Mouse (Mus musculus) embryonic facial prominence, embryonic 10.5 days (tissue): ENCODE data around the gene Per2. TPM values are rescaled to one million over a fixed set of nuclear protein-coding genes. Genes with fewer than 3 reads are reported as not detected.
A peak's percentile ranks its signal among the peaks of the same experiment; 100 is the strongest.

ENCODE experiments used
- DNase-seq: peaks from one replicate; pipeline ENCODE4 v3.0.0-alpha.2; 2017; ENCODE audit warnings: low spot score
- H3K27ac ChIP-seq: fragments of 300-500 bp; sonication (generic); replicated peaks from 2 replicates; pipeline ENCODE4 v1.5.1; 2016; ENCODE audit warnings: mild to moderate bottlenecking
- H3K27me3 ChIP-seq: fragments of 300-500 bp; sonication (generic); replicated peaks from 2 replicates; pipeline ENCODE4 v1.6.1; 2016; ENCODE audit warnings: low read depth, mild to moderate bottlenecking; ENCODE audit not compliant: poor library complexity, severe bottlenecking
- H3K36me3 ChIP-seq: fragments of 300-500 bp; sonication (generic); replicated peaks from 2 replicates; pipeline ENCODE4 v1.6.1; 2016; ENCODE audit warnings: mild to moderate bottlenecking, moderate library complexity
- H3K4me1 ChIP-seq: fragments of 300-500 bp; sonication (generic); 2 replicates; pipeline ENCODE4 v1.6.1; 2016
- H3K4me3 ChIP-seq: fragments of 300-500 bp; sonication (generic); 2 replicates; pipeline ENCODE4 v1.5.1; 2016; ENCODE audit warnings: mild to moderate bottlenecking, moderate library complexity
- H3K9me3 ChIP-seq: fragments of 300-500 bp; sonication (generic); 2 replicates; pipeline ENCODE4 v1.6.1; 2016; ENCODE audit warnings: mild to moderate bottlenecking
- WGBS: fragments of 180-500 bp; shearing (Covaris S2); methylation state at CpG from one replicate; pipeline ENCODE4 v1.1.7; 2016; 5-methylcytosine and 5-hydroxymethylcytosine counted together
- polyA plus RNA-seq: library from polyadenylated mRNA; unstranded; fragments of >200 nt; fragmentation: Nextera tagmentation; extraction: Ambion mirVana; gene quantifications from 2 replicates; pipeline ENCODE4 v1.2.1, GENCODE M21; 2016

Gene Per2
- polyA plus RNA-seq, 1 experiment from 2014 or later = 1.3 TPM

DNA sequence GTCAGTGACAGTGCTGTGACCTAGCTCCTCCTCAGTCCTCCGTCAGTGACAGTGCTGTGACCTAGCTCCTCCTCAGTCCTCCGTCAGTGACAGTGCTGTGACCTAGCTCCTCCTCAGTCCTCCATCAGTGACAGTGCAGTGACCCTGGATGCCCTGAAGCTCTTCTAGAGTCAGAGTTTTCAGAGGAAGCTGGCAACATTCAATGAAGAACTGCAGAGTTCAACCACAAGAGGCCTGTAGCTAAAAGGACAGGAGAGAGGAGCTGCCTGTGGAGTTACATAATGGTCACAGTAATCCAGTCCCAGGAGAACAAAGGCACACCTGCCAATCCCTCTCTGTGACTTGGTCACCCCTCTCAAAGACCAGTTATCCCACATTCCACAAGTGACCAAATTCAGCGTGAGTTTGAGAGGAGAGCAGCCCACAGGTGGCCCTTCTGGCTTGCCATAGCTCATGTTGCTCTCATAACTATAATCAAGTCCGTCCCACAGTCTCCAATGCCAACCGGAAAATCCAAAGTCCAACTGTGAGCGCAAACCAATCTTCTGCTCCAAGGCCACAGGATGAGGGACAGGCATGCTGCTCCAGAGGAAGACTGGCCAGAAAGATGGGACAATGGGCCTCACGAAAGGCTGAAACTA is 16.7 kb downstream of the Per2 start:
- no peak for DNase-seq
- H3K4me3 ChIP-seq = no peak overlapping the region
- peaks cover 6% of the 10 kb centered on the region for H3K36me3 ChIP-seq
- H3K27ac ChIP-seq = 0 out of 2 replicates have a peak overlapping the region, but pooled peaks have one; percentile 0
- no peaks in the 10 kb centered on the region for H3K27me3 ChIP-seq
- whole genome bisulfite sequencing = 75% methylated on average over 7 of the region's 7 CpGs
- H3K4me1 ChIP-seq = peaks cover 6% of the 10 kb centered on the region
- H3K9me3 ChIP-seq = peaks cover 5% of the 10 kb centered on the region; the same call in 1 of the 2 replicates

DNA sequence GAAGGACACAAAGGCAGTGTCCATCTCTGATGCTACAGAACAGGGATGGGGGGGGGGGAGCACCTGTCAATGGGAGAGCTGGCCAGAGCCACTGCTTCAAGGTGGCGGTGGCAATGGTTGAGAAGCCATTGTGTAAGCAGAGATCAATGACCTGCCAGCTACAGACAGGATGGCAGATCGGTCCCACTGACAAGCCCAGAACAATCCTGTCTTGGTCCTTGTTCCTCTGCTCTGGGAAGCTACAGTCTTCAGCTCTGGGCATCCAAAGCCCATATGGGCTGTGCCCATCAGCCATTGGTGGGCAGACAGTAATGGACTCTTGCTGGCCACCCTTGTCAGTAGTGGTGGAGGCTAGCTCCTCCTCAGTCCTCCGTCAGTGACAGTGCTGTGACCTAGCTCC is 17.3 kb downstream of the Per2 start:
- Histone ChIP-seq H3K36me3 (no peaks in the 10 kb centered on the region; the same call in 1 of the 2 replicates), H3K4me1 (peaks cover 6% of the 10 kb centered on the region), H3K9me3 (no peaks in the 10 kb centered on the region), H3K27ac (no peak overlapping the region; the same call in 1 of the 2 replicates), H3K27me3 (no peaks in the 10 kb centered on the region), H3K4me3 (no peak overlapping the region)
- DNase-seq = no peak
- 94% methylated on average over 3 of the region's 3 CpGs for WGBS

DNA sequence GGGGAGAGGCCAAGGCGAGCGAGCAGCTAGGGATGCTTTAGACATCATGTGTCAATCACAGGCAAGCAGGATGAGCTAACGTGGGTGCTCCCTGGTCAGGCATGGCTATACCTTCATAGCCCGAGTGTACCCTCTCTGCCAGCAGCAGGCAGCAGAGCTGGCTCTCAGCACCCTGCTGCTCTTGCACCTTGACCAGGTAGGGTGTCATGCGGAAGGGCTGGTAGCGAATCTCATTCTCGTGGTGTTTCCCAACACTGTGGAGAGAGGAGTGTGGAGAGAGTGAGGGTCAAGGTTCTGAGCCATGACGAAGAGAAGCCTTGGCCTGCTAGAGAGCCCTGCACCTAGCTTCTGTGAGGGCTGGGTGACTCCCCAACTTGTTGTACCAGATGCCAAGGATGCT is 19.3 kb downstream of the Per2 start:
- 88% methylated on average over 8 of the region's 8 CpGs for WGBS
- no peak for DNase-seq
- H3K27ac ChIP-seq = no peak overlapping the region
- no peaks in the 10 kb centered on the region for H3K36me3 ChIP-seq
- H3K27me3 ChIP-seq = no peaks in the 10 kb centered on the region
- no peaks in the 10 kb centered on the region for H3K9me3 ChIP-seq
- no peak overlapping the region for H3K4me3 ChIP-seq
- peaks cover 10% of the 10 kb centered on the region for H3K4me1 ChIP-seq

DNA sequence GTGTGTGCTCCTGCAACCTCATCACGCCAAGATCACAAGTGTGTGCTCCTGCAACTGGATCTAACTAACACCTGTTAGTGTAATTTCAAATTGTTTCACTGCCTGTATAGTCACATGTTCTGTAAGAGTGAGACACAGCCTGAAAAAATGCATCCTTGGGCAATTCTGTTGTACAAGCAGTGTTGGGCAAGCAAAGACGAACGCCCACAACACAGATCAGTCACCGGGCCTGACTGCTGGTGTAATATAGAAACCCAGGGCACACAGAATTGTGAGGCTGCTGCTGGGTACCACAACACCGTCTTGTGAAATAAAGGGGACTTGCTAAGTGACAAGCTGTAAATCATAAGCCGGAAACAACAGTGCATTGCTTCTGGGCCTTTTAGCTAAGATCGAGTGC is 21.6 kb downstream of the Per2 start:
- Histone ChIP-seq H3K4me3 (no peak overlapping the region), H3K36me3 (no peaks in the 10 kb centered on the region), H3K27ac (no peak overlapping the region), H3K27me3 (no peaks in the 10 kb centered on the region), H3K9me3 (no peaks in the 10 kb centered on the region), H3K4me1 (peaks cover 4% of the 10 kb centered on the region)
- DNase-seq = no peak
- 92% methylated on average over 7 of the region's 7 CpGs for WGBS

DNA sequence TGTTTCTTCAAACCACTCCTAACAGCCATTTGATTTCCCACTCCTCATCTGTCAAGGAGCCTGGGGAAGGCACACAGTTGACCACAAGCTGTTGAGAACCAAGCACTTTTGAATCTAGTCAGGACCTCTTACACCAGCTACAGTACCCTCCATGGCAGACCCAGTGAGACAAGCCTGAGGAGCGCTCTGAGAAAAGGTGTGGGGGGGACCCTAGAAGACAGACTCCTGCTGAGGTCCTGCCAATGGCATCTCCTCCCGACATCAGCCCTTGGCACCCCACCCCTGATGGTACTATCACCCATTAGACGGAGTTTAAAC is 22.1 kb downstream of the Per2 start:
- Histone ChIP-seq H3K36me3 (no peaks in the 10 kb centered on the region), H3K4me3 (no peak overlapping the region), H3K9me3 (no peaks in the 10 kb centered on the region), H3K4me1 (peaks cover 4% of the 10 kb centered on the region), H3K27me3 (no peaks in the 10 kb centered on the region), H3K27ac (no peak overlapping the region)
- 90% methylated on average over 3 of the region's 3 CpGs for WGBS
- DNase-seq = no peak

DNA sequence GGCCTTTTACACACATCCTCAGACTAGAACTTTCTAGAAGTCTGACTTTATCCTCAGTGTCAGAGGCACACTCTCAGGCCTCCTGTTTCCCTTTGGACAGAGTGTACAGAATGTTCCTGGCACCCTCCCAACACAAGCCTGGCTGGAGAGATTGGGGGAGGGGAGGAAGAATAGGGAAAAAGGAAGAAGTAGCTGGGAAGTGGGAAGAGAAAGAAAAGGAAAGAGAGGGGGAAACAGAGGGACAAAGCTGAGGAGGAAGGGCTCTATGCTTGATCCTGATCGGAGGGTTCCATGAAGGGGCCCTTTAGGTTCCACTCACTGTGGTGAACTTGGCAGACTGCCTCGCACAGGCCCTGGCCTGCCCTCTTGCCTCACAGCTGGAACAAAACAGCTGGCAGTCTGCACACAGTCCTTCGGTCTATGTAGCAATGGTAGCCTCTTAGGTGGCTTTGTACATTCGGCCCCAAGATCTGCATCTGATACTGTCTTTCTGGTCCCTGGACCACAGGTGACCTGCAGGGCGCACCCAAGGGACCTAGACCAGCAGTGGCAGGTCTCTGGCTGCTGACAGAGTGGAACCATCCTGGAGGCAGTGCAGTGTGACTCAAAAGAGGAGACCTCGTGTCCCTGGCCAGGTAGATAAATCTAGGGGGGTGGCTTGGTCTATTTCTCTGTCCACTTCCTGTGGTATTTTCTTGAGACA is 22.6 kb downstream of the Per2 start:
- Histone ChIP-seq H3K36me3 (no peaks in the 10 kb centered on the region), H3K27ac (no peak overlapping the region), H3K27me3 (no peaks in the 10 kb centered on the region), H3K4me3 (no peak overlapping the region), H3K4me1 (peaks cover 4% of the 10 kb centered on the region), H3K9me3 (no peaks in the 10 kb centered on the region)
- DNase-seq = no peak
- 87% methylated on average over 6 of the region's 6 CpGs for WGBS

DNA sequence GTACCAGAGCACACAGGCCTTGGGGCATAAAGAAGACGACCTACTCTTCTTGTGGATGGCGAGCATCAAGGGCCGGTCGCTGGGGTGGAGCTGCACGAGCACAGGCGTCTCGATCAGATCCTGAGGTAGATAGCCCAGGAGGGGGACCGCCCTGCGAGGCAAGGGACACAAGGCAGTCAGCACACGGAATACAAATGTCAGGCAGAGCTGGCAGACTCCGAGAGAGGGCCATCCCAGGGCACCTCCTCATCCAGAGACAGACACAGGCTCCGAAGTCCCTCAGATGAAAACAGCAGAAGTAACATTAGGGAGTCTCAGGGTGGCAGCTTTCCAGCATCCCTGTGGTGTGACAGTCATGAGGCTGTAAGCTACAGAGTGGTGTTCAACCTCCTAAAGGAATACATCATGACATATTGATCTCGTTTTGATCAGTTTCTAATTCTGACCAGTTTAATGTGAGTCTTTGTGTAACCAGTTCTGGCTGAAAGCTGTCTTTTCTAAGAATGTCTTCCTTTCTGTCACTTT is 23.5 kb downstream of the Per2 start:
- DNase-seq = no peak
- no peaks in the 10 kb centered on the region for H3K9me3 ChIP-seq
- no peaks in the 10 kb centered on the region for H3K27me3 ChIP-seq
- peaks cover 4% of the 10 kb centered on the region for H3K4me1 ChIP-seq
- 86% methylated on average over 13 of the region's 13 CpGs for WGBS
- no peak overlapping the region for H3K4me3 ChIP-seq
- H3K27ac ChIP-seq = no peak overlapping the region
- H3K36me3 ChIP-seq = no peaks in the 10 kb centered on the region

DNA sequence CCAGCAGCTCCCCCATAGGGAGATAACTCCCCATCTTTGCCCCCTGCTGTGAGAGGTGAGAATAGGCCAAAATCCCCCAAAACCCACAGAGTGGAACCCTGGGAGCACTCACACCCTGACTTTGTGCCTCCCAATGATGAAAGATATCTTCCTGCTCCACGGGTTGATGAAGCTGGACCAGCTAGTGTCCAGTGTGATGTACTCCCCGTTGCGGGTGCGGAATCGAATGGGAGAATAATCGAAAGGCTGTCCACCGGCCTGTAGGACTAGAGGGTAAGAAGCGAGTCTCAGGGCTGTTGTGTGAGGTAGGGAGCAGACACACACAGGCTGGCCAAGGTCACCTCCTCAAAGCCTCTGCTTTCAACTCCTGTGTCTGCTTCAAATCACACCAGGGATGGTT is 24.2 kb downstream of the Per2 start:
- Histone ChIP-seq H3K27ac (no peak overlapping the region), H3K36me3 (no peaks in the 10 kb centered on the region), H3K9me3 (no peaks in the 10 kb centered on the region), H3K4me3 (no peak overlapping the region), H3K27me3 (no peaks in the 10 kb centered on the region), H3K4me1 (peaks cover 4% of the 10 kb centered on the region)
- DNase-seq = no peak
- WGBS = 93% methylated on average over 8 of the region's 8 CpGs

DNA sequence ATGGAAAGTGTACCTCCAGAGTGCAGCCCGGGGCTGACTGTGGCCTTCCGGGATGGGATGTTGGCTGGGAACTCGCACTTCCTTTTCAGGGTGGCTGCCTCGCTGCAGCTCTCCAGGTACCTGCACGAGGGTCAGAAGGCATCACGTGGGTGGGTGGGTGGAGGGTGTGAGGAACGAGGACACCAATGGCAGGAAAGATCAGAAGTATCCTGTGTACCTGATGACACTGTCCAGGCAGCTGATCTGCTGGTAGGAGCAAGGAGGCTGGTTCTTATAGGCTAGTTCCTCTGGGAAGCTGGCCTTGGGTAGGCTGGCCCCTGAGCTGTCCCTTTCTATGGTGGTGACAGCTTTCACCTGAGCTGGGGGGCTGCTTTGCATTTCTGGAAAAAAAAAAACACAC is 28.4 kb downstream of the Per2 start:
- no peaks in the 10 kb centered on the region for H3K4me1 ChIP-seq
- DNase-seq = no peak
- no peak overlapping the region for H3K27ac ChIP-seq
- H3K36me3 ChIP-seq = no peaks in the 10 kb centered on the region
- WGBS = 81% methylated on average over 7 of the region's 7 CpGs
- H3K4me3 ChIP-seq = no peak overlapping the region
- no peaks in the 10 kb centered on the region for H3K27me3 ChIP-seq
- H3K9me3 ChIP-seq = no peaks in the 10 kb centered on the region

DNA sequence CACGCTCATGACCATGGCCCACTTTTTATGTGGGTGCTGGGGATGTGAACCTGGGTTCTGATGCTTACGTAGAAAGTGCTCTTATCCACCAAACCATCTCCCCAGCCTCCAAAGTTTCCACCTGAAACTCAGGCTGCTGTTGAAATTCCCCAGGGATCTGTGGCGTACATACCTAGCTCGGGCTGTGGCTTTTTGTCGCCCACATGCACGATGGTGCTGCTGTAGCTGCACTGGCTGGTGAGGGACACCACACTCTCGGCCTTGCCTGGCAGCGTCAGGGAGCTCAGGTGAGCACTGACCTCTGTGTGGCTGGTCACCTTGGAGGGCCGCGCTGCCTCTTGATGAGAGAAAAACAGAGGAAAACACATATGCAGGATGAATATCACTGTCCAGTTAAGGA is 29.9 kb downstream of the Per2 start:
- 86% methylated on average over 10 of the region's 10 CpGs for WGBS
- H3K4me3 ChIP-seq = no peak overlapping the region
- H3K36me3 ChIP-seq = no peaks in the 10 kb centered on the region
- H3K27ac ChIP-seq = no peak overlapping the region
- no peak for DNase-seq
- no peaks in the 10 kb centered on the region for H3K4me1 ChIP-seq
- no peaks in the 10 kb centered on the region for H3K27me3 ChIP-seq
- no peaks in the 10 kb centered on the region for H3K9me3 ChIP-seq

DNA sequence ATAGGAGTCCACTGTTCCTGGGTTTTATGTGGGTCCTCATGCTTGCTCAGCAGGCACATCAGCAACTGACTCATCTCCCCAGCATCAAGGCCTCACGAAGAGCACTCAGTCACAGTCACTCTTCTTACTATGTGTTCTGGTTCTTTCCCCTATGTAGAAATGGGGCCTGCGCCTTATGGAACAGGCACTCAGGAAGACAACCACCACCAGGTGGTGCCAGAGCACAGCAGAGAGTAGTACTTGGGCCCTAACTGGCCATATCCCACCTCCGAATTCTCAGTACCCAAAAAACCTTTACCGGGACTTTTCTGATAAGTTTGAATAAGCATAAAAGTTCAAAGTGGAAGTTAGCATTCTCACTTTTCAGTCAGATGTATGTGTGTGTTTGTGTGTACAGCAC is 30.5 kb downstream of the Per2 start:
- H3K9me3 ChIP-seq = no peaks in the 10 kb centered on the region
- DNase-seq = peak; percentile 81
- no peak overlapping the region for H3K4me3 ChIP-seq
- peaks cover 6% of the 10 kb centered on the region for H3K4me1 ChIP-seq
- H3K27me3 ChIP-seq = no peaks in the 10 kb centered on the region
- H3K27ac ChIP-seq = no peak overlapping the region
- H3K36me3 ChIP-seq = no peaks in the 10 kb centered on the region
- WGBS = 50% methylated on average over 4 of the region's 4 CpGs

DNA sequence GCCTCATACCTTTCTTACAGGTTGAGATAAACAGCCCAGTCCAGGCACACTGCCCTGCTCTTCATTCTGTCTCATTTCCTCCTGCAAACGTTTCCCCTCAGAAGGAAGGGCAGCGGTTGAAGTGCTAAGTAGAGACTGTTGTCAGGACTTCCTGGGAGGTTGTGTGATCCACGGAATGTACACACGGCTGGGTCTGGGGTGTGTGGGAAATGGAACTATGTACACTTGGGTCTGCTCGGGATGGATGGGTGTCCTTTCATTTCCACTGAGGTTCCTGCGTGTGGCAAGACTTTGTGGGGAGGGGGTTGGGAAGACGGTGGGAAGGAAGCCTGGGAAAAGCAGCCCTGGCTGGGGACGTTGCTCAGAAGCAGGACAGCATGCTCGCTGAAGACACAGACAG is 32.7 kb downstream of the Per2 start:
- H3K27me3 ChIP-seq = no peaks in the 10 kb centered on the region
- DNase-seq = no peak
- peaks cover 9% of the 10 kb centered on the region for H3K4me1 ChIP-seq
- H3K9me3 ChIP-seq = no peaks in the 10 kb centered on the region
- no peaks in the 10 kb centered on the region for H3K36me3 ChIP-seq
- no peak overlapping the region for H3K27ac ChIP-seq
- 80% methylated on average over 9 of the region's 9 CpGs for WGBS
- no peak overlapping the region for H3K4me3 ChIP-seq

DNA sequence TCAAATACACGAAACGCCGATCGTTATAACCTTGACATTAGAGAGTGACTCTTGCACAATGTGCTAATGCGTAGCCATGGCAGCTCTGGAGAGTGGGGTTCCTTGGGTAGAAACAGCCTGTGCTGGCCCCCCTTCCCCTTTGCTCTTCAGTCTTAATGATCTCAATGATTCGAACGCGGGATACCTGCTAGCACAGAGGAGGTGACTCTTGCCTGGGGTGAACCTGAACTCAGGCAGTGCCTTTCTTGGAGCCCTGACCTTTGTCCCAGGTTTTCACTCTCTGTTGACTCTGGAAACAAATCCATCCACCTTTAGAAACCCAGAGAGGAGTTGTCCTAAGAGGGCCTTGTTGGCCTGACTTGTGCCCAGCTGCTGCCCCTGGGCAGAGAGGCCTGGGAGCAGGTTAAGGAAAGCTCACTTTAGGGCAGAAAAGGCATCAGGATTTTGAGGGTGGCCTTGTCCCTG is 38.5 kb downstream of the Per2 start:
- DNase-seq = no peak
- 95% methylated on average over 8 of the region's 8 CpGs for WGBS
- Histone ChIP-seq H3K36me3 (no peaks in the 10 kb centered on the region), H3K4me3 (no peak overlapping the region), H3K4me1 (peaks cover 17% of the 10 kb centered on the region), H3K9me3 (no peaks in the 10 kb centered on the region), H3K27me3 (no peaks in the 10 kb centered on the region), H3K27ac (no peak overlapping the region)
